Mouse (Mus musculus): ENCODE results near the gene Ccdc81.

DNA sequence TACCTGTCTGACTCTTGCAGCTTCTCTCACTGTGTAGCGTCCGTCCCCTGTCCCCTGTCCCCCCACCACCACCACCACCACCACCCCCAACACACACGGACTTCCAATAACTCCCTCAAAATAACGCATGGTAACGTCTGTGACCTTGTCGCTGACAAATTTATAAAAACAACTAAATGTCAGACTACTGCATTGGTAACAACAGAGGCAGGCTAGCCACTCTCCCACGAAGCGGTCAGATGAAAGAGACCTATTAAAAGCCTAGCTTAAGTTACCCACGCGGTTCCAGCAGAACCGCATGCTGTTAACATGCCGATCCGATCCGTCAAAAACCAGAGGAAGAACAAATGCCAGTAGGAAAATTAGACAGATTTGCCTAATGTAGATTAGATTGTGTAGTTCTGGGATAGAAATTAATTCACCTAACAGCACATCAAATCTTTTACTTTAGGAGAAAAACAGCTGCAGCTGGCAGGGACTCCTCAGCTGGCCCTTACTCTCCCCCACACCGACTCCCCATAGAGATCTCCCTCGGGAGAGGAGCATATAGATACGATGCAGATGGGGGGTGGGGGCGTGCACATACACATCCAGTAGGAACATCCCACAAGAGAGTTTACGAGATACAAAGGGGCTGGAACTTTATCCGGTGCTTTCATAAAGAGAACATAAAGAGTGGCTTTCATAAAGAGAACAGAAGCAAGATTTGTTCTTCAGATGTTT lies 5.6 kb upstream of the Ccdc81 start:
- no peak for TF ChIP-seq POLR2A (IDR thresholded peaks at IDR 0.05; ENCODE audit: insufficient read depth, low read length)
- TF ChIP-seq CTCF (IDR thresholded peaks at IDR 0.05; ENCODE audit: low read depth, low read length) = no peak
- no peak for TF ChIP-seq EP300 (IDR thresholded peaks at IDR 0.05; ENCODE audit: insufficient read depth, low read depth, low read length)

All from ES-Bruce4 (cell line).